Mouse (Mus musculus) midbrain, postnatal 0 days (tissue): ENCODE data around the gene Phactr3. TPM values are rescaled to one million over a fixed set of nuclear protein-coding genes. Genes with fewer than 3 reads are reported as not detected.

Experiments used
- ATAC-seq: fragments of 200-750 bp; cut with Nextera tagmentation; 2 replicates; pipeline ENCODE4 v1.8.0; 2017; ENCODE audit warnings: moderate number of reproducible peaks, mild to moderate bottlenecking, moderate TSS enrichment, moderate library complexity; ENCODE audit not compliant: low FRiP score
- DNase-seq: peaks from one replicate; pipeline ENCODE4 v3.0.0-alpha.2; 2015; ENCODE audit warnings: low spot score
- H3K27ac ChIP-seq: fragments of 300-500 bp; sonication (generic); 2 replicates; pipeline ENCODE4 v1.5.1; 2014; ENCODE audit warnings: low read depth, mild to moderate bottlenecking, low read length, mixed read lengths
- H3K27me3 ChIP-seq: fragments of 300-500 bp; sonication (generic); 2 replicates; pipeline ENCODE4 v1.6.1; 2014; ENCODE audit warnings: low read length, control low read depth, mixed read lengths; ENCODE audit not compliant: insufficient read depth
- H3K36me3 ChIP-seq: fragments of 300-500 bp; sonication (generic); 2 replicates; pipeline ENCODE4 v1.6.1; 2014; ENCODE audit warnings: low read length, control low read depth, mixed read lengths; ENCODE audit not compliant: insufficient read depth
- H3K4me1 ChIP-seq: fragments of 300-500 bp; sonication (generic); 2 replicates; pipeline ENCODE4 v1.6.1; 2014; ENCODE audit warnings: mild to moderate bottlenecking, control low read depth, antibody characterized with exemption, low read length, mixed read lengths; ENCODE audit not compliant: insufficient read depth
- H3K4me2 ChIP-seq: fragments of 300-500 bp; sonication (generic); 2 replicates; pipeline ENCODE4 v1.6.1; 2014; ENCODE audit warnings: low read depth, mild to moderate bottlenecking, low read length, mixed read lengths; ENCODE audit not compliant: poor library complexity, severe bottlenecking
- H3K4me3 ChIP-seq: fragments of 300-500 bp; sonication (generic); 2 replicates; pipeline ENCODE4 v1.5.1; 2014; ENCODE audit warnings: low read depth, mild to moderate bottlenecking, low read length, moderate library complexity
- H3K9ac ChIP-seq: fragments of 300-500 bp; sonication (generic); replicated peaks from 2 replicates; pipeline ENCODE4 v1.6.1; 2014; ENCODE audit warnings: mild to moderate bottlenecking, low read length, moderate library complexity, mixed read lengths; ENCODE audit not compliant: poor library complexity, severe bottlenecking
- H3K9me3 ChIP-seq: fragments of 300-500 bp; sonication (generic); 2 replicates; pipeline ENCODE4 v1.6.1; 2016; ENCODE audit warnings: low read length, control low read depth
- CTCF ChIP-seq: IDR thresholded peaks from 2 replicates; pipeline ENCODE4 v1.5.1; 2016; ENCODE audit warnings: antibody characterized with exemption, mild to moderate bottlenecking
- WGBS: fragments of 180-500 bp; shearing (Covaris S2); extraction: QIAGEN DNeasy Blood & Tissue Kit; methylation state at CpG from one replicate; pipeline ENCODE4 v1.1.7; 2014; 5-methylcytosine and 5-hydroxymethylcytosine counted together
- polyA plus RNA-seq: library from polyadenylated mRNA; unstranded; fragments of >200 nt; fragmentation: Nextera tagmentation; extraction: Ambion mirVana; gene quantifications from 2 replicates; pipeline ENCODE4 v1.2.1, GENCODE M21; 2015
- total RNA-seq: library from RNA; depleted of rRNA; stranded (reverse); fragments of >200 nt; gene quantifications from 2 replicates; pipeline ENCODE4 v1.2.3, GENCODE M21; 2014; rRNA removed

The Phactr3 gene
- total and polyA plus RNA-seq, 2 experiments from 2014 or later = 94.2 to 105 TPM

DNA sequence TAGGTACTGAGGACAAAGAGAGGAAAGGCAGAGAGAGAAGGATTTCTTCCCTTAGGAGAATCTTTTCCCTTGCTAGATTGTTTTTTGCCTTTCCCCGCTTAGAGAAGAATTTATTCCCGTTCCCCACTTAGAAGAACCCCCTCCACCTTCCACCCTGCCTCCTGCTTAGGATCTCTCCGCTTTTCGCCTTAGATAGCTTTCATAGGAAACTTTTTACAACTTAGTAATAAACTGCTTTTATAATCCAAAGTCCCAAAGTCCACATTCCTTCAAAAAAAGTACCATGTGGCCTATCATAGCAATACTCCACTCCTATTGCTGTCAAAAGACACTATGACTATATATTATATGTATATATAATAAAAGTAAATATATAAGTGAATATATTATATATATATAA, 223.8 kb downstream of the Phactr3 start:
- no peak for TF ChIP-seq CTCF
- H3K27ac ChIP-seq = no peak overlapping the region
- no peak overlapping the region for H3K4me2 ChIP-seq
- H3K36me3 ChIP-seq = 0 out of 2 replicates have a peak, but pooled peaks cover 3% of the 10 kb centered on the region
- no peaks in the 10 kb centered on the region for H3K4me1 ChIP-seq
- WGBS = 86% methylated on average over 4 of the region's 4 CpGs
- ATAC-seq = no peak
- no peak overlapping the region for H3K4me3 ChIP-seq
- H3K27me3 ChIP-seq = no peaks in the 10 kb centered on the region
- no peaks in the 10 kb centered on the region for H3K9me3 ChIP-seq
- H3K9ac ChIP-seq = no peak overlapping the region
- no peak for DNase-seq

Other genes with a start within 250 kb of the Phactr3 start
- 1.9 and 3.3 TPM in 2 replicates for gene Gm14327, start 221.9 kb upstream of the Phactr3 start, total RNA-seq
- gene Gm14327, start 221.9 kb upstream of the Phactr3 start, polyA plus RNA-seq = 2.6 and 4.1 TPM in 2 replicates
- gene Zfp972, start 193.4 kb upstream of the Phactr3 start, total RNA-seq = not detected in 2 replicates
- 0.33 and 1.00 TPM in 2 replicates for gene Zfp972, start 193.4 kb upstream of the Phactr3 start, polyA plus RNA-seq
- 11.0 and 17.3 TPM in 2 replicates for gene Gm14326, start 161.7 kb upstream of the Phactr3 start, total RNA-seq
- 15.3 and 15.9 TPM in 2 replicates for gene Gm14326, start 161.7 kb upstream of the Phactr3 start, polyA plus RNA-seq
- 9.6 and 13.0 TPM in 2 replicates for gene Zfp971, start 95.7 kb upstream of the Phactr3 start, total RNA-seq
- 11.2 and 12.0 TPM in 2 replicates for gene Zfp971, start 95.7 kb upstream of the Phactr3 start, polyA plus RNA-seq
- 17.4 and 17.5 TPM in 2 replicates for gene Zfp931, start 40.5 kb upstream of the Phactr3 start, total RNA-seq
- gene Zfp931, start 40.5 kb upstream of the Phactr3 start, polyA plus RNA-seq = 12.9 and 14.8 TPM in 2 replicates